Mouse (Mus musculus) CD4-positive helper T cell, adult 2 months (primary cell): ENCODE measurements around the gene Prkg1.

Experiments
- DNase-seq: peaks from one replicate; pipeline ENCODE4 v3.0.0-alpha.2; 2012; ENCODE audit warnings: low read depth, missing footprints, low spot score

The Prkg1 gene

DNA sequence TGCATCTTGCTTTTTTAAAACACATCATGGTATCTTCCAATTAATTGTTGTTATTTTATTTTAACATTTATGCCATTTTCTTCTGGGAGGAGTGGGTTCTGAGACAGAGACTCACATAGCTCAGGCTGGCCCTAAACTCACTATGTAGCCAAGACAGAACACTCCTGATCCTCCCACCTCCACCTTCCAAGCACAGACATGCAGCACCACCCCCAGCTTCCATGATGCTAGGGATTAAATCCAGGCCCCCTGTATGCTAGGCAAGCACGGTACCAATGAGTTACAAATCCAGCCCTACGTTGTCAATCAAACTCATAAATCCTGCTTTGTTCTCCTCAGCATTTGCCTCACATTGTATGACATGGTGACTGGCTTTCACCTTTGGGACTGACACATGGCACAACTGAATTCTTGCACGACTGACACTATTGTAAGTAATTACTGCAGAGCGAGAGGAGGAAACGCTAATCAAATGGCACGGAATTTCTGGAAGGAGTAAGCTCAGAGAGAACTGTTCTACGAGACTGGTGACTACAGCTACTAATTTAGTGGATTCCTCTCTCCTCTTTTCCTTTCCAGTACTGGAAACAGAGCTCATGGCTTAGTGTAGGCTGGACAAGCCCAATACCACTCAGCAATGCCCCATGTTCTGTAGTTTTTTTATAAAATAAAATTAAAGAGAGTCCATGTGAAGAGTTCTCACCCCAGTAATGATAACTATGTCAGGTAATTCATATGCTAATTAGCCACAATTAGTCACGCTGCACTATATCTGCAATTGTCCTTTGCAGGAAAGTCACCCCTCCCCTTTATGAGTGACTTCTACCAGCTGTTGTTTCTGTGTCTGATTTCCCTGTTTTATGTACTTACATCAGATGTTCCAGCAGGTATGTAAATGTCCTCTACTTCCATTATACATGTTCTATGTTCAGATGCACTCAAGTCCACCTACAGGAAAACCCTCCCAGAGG lies 133.6 kb downstream of the Prkg1 start:
- DNase-seq: no peak

DNA sequence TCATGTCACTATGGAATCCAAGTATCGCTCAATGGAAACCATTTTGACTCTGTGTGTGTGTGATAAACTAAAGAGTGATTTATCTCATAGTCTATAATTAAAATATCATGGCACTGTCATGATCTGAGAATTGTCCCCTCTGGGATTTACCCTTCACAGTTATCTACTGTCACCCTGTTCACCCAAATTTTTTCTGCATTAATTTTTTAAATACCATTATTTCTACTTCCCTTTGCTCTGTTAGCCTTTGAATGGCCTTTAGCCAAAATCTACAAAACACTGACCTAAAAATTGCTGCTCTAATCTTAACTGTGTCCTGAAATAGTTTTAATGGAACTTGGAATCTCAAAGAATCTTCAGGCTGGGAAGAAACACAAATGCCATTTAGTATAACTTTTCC lies 143.1 kb downstream of the Prkg1 start:
- DNase-seq: no peak

DNA sequence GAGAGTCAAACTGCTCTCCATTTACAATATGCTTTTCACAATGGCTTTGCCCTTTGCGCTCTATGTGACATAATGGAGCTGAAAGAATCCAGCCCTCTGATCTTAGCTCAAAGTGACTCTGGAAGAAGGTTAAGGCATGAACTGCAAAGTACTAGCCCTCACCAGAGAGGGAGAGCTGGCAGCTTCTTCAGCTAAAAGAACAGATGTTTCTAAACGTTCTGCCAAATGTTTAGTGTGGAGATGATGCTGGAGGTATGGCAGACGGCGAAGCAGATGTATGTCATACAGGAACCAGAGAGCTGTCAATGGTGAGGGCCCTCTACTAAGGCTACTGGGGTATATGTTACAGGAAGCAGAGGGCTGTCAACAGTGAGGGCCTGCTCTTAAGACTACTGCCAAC lies 148.0 kb downstream of the Prkg1 start:
- no peak for DNase-seq

DNA sequence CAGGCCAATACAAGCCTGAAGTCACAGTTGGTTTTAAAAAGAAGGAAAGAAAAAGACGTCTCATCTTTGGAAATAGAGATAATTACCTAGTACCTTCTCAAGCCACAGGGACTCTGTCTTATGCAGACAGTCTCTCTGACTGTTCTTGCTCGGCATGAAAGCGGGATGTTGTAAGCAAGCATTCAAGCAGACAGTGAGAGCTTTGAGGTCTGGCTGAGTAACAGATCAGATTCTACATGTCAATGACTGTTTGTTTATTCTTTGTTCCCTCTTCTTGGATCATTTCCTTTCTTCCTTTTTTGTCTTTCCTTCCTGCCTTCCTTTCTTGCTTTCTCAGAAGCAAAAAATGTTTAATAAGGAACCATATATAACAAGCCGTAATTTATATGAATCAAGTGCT lies 148.7 kb downstream of the Prkg1 start:
- no peak for DNase-seq

DNA sequence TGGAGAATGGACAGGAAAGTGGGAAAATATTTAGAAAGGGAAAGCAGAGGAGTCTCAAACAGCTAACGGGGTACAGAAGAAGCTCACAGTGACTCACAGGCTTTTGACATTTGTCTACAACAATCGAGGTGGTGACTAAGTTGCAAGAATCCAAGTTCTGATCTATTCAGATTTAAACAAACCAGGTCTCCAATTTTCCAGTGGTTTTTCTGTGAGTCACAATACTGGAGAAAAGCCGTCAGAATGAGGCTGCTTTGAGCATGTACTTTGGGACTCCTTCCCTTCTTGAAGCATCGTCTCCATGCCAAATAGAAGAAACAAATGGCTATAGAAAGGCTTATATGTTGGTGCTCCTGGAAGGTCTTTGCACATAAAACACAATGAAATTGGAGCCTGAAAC lies 151.7 kb downstream of the Prkg1 start:
- no peak for DNase-seq

DNA sequence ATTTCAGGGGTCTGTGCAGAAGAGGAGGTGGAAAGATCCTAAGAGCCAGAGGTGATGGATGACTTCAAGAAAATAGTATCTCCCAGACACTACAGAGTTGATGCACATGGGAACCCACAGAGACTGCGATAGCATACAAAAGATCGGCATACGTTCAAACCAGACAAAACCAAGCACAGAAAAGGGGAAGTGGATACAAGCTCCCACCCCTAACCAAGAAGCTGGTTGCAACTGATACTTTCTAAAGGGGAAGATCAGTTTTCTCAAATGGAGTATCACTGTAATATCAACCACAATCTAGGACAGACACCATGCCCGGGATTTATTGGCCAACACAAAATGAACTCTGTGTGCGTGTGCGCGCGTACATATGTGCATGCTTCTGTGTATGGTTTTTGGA lies 162.3 kb downstream of the Prkg1 start:
- no peak for DNase-seq

DNA sequence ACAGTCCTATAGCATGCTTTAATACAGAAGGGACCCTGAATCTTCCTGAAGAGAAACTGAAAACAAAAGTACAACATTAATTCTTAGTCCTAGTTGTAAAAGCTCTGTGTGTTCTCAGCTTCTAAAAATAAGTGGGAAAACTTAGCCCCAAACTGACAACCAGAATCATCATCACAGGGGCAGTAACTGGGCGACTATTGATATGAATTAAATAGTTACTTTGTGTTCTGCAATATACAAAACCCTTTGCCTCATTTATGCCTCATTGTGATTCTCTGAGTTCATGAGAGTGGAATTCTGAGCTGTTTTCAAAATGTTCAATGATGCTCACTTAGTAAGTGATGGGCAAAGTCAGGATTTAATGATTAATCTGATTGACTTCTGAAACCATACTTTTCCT lies 170.8 kb downstream of the Prkg1 start:
- no peak for DNase-seq

DNA sequence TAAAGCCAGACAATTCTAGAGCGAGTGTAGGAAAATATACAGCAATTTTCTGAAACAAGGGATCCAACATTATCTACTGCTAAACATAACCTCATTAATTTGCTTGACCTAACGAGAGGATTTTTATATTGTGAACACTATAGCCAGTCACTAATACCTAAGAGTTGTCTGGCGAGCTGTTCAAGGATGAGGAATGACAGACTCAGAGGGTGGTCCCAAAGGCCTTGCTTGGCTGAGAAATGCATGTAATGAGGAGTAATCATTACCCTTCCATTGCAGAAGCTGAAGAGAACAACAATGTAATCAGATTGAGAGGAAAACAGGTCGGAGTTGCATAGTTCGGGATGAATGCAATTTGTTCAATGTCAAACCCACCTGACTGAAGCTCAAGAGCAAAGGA lies 174.1 kb downstream of the Prkg1 start:
- no peak for DNase-seq

DNA sequence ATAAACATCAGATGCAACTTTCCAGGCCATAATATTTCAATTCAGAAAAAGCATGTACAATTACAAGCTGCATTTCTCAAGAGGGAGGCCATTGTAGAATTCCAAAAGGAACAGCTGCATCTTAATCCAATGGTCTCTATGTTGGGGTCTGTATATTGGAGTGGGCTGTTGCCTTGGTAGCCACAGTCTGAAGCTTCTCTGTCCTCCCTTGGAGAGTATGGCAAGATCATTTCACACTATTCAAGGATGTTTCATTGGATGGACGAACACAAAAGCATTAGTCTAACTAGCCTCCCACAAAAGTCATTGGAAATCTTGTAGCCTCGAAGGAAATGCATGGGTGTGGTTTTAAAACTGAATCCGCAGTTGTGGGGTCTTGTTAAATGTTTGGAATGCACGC lies 187.7 kb downstream of the Prkg1 start:
- DNase-seq: no peak

DNA sequence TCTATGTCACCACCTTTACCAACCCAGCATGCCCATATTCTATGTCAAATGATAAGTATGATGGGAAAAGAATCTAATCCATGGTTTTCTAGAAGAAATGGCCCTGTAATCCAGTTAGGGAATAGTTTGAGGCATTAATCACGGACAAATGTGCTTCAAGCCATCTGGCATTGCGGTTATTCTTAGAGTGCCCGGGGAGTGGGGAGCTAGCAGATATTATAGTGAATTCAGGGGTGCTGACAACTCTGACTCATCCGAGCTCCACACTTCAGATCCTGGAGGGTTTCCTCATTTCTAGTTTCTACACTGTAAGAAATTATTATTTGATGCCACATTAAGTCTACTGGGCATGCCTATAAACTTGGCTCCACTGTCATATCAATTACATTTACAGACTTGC lies 200.5 kb downstream of the Prkg1 start:
- no peak for DNase-seq

DNA sequence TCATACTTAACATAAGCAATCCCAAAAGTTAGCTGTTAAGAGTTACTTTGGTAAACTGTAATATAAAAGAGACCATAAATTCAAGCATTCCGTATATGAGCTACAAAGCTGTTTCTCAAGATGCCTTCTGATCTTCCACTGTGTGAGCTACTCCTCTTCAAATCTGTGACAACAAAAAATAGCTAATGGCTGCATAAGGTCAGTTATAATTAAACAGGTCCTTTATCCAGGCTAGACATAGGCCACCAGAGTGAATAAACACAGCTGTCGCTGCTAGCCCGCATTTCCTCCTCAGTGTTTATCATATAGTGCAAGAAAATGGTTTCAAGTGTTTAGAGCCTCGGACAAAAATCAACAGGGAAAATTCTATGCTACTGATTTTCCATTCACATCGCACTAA lies 218.8 kb downstream of the Prkg1 start:
- no peak for DNase-seq

DNA sequence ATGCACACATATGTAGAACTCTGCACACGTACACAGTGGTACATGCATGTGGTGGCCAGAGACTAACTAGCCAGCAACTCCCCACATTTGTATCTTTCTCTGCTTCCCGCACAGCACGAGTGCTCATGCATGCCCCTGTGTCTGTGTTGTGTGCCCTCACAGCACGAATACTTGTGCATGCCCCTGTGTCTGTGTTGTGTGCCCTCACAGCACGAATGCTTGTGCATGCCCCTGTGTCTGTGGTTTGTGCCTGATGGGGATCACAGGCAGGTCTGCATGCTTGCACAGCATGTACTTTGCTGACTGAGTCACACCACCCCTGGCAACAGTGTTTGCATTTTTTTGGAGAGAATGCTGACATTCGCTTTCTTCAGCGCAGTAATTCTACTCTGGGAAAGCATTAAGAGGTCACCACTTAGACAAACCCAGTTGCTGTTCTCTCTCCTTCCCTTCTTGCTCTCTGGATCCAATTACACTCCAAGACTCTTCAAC lies 233.5 kb downstream of the Prkg1 start:
- no peak for DNase-seq

DNA sequence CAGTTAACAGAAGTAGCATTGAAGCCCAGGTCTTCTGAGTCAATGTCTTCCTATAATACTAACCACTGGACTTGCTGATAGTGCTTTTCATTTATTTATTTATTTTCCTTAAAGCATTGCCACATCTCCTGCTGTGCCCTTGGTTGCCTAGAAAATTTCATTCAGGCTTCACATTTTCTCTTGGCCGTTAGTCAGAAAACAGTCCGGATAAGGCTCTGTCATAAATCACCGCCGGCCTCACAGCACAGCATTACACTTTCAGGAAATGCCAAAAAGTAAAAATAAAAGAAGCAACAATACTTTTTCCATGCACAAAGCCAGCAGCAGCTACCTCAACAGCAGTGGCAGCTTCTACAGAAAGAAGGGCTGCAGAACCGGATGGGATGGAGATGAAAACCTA lies 234.2 kb downstream of the Prkg1 start:
- DNase-seq: no peak

DNA sequence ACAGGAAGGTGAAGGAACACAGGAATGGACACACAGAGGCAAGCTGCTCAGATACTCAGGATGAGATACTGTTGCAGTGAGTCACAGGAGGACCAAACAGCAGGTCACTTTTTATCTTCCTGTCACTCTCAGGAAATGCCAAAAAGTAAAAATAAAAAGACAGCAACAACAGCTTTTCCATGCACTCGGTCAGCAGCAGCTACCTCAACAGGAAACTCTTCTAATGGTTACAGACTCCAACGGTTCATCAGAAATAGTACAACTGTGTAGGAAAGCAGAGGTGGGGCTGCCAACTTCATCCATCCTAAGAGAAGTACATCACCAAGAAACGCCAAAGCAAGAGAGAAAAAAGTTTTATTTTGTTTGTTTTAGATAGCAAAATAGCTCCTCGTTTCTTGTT lies 234.9 kb downstream of the Prkg1 start:
- DNase-seq: no peak

DNA sequence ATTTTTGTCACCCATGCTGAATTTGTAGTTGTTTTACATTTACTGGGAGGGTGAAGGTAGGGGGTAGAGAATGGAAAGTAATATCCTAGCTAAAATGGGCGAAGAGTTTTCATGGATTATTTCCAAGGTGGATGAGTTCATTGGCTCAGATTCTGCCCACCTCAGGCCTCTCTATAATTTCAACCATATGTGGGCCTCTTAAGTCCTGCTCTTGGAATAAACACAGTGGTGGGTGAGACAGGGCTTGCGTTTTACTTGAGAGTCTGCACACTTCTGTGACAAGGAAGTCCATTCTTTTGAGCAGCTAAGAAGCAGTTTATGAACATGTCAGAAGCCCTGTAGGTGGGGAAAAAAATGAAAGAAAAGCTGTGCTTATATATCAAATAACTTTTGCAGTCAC lies 250.3 kb downstream of the Prkg1 start:
- no peak for DNase-seq

DNA sequence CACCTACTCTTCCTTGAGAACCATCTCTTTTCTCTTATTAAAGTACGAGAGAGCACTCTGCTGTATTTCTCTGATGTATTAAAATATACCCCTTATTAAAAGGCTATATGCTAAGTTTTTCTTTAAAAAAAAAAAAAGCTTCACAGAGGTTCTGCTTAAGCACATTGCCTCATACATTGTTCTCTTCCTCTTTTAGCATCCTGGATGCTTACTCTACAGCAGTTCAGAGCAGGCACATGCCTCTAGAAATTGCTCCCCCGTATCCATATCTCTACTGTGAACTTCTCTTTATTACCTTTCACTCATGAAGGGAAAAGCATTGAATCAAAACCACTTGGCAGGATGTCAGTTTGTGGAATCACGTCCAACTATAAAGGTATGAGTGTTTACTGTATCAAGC lies 257.0 kb downstream of the Prkg1 start:
- DNase-seq: no peak

DNA sequence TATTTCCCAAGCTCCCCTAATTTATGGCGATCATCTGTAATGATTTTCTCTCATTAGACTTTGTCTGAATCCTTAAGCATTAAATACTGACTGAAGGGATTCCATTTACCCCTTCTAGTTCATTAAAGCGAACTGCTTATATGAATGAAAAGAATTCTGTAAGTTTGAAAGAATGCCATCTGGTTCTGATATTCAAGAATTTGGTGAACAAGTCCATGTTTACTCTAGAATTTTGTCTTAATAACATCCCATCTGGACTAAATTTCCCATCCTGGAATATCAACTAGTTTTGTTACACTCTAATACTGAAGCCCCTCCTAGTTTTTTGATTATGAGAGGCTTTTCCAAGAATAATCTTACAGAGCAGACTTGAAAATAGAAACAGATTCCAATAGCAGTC lies 258.5 kb downstream of the Prkg1 start:
- DNase-seq: no peak

DNA sequence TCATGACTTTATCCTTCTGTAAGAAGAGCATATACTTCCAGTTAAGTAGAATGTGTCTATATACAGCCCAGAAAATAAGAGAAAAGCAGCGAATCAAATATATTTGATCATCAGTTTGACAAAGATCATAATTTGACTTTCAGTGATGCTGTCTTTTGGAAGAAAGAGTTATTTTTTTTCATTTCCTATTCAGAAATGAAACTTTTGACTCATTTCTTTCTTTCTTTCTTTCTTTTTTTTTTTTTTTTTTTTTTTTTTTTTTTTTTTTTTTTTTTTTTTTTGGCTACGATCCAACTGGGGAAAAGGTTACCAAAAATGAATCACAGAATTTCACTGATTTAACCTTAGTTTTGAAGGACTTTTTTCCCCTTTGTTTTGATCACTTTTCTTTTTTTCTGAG lies 259.8 kb downstream of the Prkg1 start:
- DNase-seq: no peak

DNA sequence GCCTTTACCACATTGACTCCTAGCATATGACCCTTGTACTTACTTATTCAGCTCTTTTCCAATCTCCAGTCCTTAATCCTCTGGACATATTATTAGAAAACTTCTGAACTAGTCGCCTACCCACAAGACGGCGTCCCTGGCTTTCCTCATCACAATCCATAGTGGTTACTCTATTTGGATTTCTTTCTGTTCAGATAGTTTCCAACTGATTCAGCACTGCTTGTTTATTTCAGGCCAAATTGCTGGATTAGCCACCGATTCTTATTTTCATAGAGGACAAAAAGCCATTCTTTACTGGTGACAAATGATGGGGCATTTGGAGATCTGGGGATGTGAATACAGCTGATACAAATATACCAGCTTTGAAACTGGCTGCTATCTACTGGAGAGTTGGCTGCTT lies 267.4 kb downstream of the Prkg1 start:
- no peak for DNase-seq

DNA sequence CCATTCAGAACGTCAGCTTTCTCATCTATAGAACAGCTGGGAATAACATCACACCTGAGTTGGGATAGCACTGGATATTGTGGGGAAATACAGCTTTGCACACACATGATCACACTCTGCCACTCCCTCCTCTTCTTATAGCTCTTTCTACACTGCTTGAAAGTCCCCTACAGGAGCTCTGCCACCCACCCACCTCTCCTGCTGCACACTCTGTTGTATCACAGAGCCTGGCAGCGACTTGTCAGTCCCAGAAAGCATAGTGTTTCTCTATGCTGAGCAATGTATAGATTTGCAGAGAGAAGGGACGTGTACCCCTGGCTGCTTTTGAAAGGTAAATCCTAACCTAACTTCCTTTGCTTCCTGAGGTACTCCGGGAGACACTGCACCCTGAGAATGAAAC lies 275.2 kb downstream of the Prkg1 start:
- DNase-seq: no peak

DNA sequence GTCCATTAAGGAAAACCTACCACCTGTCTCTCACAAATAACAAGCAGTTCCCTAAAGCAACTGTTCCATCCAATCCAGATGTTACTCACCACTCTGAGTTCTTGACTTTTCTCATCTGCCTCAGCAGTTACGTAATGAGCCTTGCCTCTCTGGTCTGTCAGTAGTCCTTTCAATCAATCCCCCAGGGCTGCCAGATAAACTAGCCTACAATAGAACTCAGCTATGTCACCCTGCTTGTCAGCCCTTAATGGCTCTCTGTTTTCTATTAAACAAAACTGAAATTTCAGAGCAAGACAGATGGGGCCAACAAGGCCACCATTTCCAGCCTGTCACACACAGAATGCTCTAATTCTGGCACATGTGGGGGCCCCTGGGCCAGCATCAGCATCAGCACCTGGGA lies 293.1 kb downstream of the Prkg1 start:
- no peak for DNase-seq

DNA sequence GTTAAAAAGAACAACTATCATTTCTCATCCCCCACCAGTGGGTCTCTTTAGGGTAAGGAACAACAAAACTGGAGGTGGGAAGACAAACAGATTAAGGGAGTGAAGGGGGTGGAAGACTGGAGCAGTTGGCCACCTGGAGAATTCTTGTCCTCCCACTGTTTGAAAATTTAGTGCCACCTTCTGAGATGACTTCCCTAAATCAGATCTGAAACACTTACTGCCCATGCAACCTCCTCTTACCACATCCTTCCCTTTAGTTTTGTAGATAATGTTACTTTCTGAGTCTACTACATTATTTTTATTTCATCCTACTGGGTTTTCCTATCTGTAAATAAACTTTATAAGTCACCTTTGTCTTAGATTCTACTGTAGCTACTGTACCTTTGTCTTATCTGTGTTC lies 304.6 kb downstream of the Prkg1 start:
- DNase-seq: no peak

DNA sequence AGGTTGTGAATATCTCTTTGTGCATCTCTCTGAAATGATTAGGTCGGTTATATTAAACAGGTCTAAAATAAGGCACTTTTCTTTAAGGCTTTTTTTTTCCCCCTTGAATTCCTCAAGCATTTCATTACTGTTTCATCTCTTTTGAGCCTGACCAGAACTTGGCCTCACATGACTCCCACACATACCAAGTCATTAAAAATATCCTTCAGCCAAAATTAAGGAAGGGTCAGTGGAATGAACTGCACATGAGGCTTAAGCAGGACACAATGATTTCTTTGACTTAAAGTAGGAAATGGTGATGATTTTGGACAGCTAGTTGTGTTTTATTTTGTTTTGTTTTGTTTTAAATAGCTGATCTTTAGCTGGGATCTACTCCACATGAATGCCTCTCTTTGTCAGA lies 320.7 kb downstream of the Prkg1 start:
- DNase-seq: no peak

DNA sequence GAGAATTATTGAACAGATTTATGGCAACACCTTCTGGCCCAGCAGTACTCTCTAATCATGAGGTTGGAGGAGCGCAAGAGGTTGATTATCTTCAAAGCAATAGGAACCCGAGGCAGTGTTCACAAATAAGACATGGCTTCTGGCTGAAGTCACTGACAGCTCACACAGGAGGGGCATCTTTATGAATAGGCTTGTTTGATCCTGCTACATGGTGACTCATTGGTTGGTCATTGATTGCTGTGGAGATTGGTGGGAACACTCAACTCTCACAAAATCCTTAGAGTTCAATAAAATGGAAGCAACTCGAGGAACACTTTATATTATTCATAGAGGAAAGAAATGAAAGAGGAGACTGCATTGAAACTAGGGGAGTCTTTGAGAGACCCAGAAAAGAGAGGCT lies 322.5 kb downstream of the Prkg1 start:
- no peak for DNase-seq
